Mouse (Mus musculus): ENCODE data around the gene Tcf7l2.

DNA sequence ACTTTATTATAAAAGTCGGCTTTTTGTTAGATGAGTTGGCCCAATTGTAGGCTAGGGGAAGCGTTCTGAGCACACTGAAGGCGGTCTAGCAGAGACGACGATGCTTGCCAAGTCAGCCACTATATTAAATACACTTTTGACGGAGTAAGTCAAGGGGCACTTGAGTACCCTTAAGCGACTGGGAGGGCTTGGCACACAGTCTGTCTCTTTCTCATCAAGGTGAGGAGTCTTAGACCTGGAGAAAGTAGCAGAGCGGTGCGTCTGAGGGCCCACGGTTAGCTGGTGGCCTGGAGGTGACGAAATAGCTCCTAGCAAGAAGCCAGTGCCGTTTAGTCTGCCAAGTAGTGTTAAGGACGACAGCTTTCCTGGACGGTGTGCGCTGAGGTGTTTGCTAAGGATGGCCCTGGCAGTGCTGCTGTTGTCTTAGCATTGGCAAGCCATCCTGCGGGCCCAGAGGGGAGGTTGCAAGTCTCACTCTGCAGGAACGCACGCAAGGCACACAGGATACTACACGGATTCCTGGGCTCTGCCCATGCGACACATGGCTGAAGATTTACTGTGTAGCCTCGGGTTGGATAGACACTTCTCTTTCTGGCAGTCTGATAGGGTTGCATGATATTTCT is 43.3 kb downstream of the Tcf7l2 start:
- no peak for TF ChIP-seq CTCF (IDR thresholded peaks at IDR 0.05; ENCODE audit: low read depth)
- TF ChIP-seq EP300 (IDR thresholded peaks at IDR 0.05; ENCODE audit: low read depth) = no peak

All from heart, postnatal 0 days (tissue).